Mouse (Mus musculus) brown adipose tissue, adult 24 weeks (tissue): ENCODE measurements around the gene Rec114. TPM values are rescaled to one million over a fixed set of nuclear protein-coding genes. Genes with fewer than 3 reads are reported as not detected.

Source experiments
- H3K27ac ChIP-seq: fragments of 200-500 bp; replicated peaks from 2 replicates; pipeline ENCODE4 v1.5.1; 2012; ENCODE audit warnings: low read depth, mild to moderate bottlenecking, low read length
- H3K4me1 ChIP-seq: fragments of 200-500 bp; 2 replicates; pipeline ENCODE4 v1.6.1; 2012; ENCODE audit warnings: low read length, mixed read lengths; ENCODE audit not compliant: control insufficient read depth, insufficient read depth, insufficient read length
- H3K4me3 ChIP-seq: fragments of 200-500 bp; 2 replicates; pipeline ENCODE4 v1.5.1; 2012; ENCODE audit warnings: low read depth, mild to moderate bottlenecking, low read length, moderate library complexity; ENCODE audit not compliant: insufficient read depth
- polyA plus RNA-seq: library from polyadenylated mRNA; stranded (reverse); fragments of >200 nt; gene quantifications from 2 replicates; pipeline ENCODE4 v1.2.4, GENCODE M21; 2012; ENCODE audit not compliant: missing spikeins, insufficient read depth, insufficient read length

Gene Rec114
- polyA plus RNA-seq, result not detected in 2 replicates

GRCm38 (mm10) chr9:58743702-58744248 is at the start of gene Rec114:
Rec114 (minus strand) TSS chr9:58743964.
- H3K4me3 ChIP-seq, result no peak within 1 kb of the TSS
- H3K4me1 ChIP-seq, result no peaks in the 10 kb centered on the region
- H3K27ac ChIP-seq, result no peak within 1 kb of the TSS

- Histone ChIP-seq H3K4me3 (no peak overlapping the region), H3K27ac (no peak overlapping the region), H3K4me1 (no peaks in the 10 kb centered on the region)
These were observed 45.7 kb upstream of the Rec114 start for GRCm38 (mm10) chr9:58789476-58789875.

- H3K4me3 ChIP-seq, result no peak overlapping the region
- no peaks in the 10 kb centered on the region for H3K4me1 ChIP-seq
- H3K27ac ChIP-seq, result no peak overlapping the region
These were observed 31.6 kb upstream of the Rec114 start for GRCm38 (mm10) chr9:58775363-58775762.

- Histone ChIP-seq H3K4me3 (no peak overlapping the region), H3K4me1 (no peaks in the 10 kb centered on the region)
These were observed 31.0 kb upstream of the Rec114 start for GRCm38 (mm10) chr9:58774761-58775160.

GRCm38 (mm10) chr9:58769943-58770342 is 26.2 kb upstream of the Rec114 start:
- Histone ChIP-seq H3K4me1 (no peaks in the 10 kb centered on the region), H3K27ac (no peak overlapping the region), H3K4me3 (no peak overlapping the region)

More at GRCm38 (mm10) chr9:58774761-58775160, 31.0 kb upstream of the Rec114 start:
- H3K27ac ChIP-seq, result no peak overlapping the region

GRCm38 (mm10) chr9:58766959-58767955 is 23.5 kb upstream of the Rec114 start:
- Histone ChIP-seq H3K27ac (no peak overlapping the region), H3K4me3 (no peak overlapping the region), H3K4me1 (no peaks in the 10 kb centered on the region)

- no peaks in the 10 kb centered on the region for H3K4me1 ChIP-seq
- H3K4me3 ChIP-seq, result no peak overlapping the region
- no peak overlapping the region for H3K27ac ChIP-seq
These were observed 20.6 kb upstream of the Rec114 start for GRCm38 (mm10) chr9:58764354-58764753.

- Histone ChIP-seq H3K4me1 (no peaks in the 10 kb centered on the region), H3K27ac (no peak overlapping the region), H3K4me3 (no peak overlapping the region)
These were observed 19.4 kb upstream of the Rec114 start for GRCm38 (mm10) chr9:58763114-58763513.

GRCm38 (mm10) chr9:58762086-58762485 is 18.3 kb upstream of the Rec114 start:
- no peak overlapping the region for H3K4me3 ChIP-seq
- no peaks in the 10 kb centered on the region for H3K4me1 ChIP-seq
- H3K27ac ChIP-seq, result no peak overlapping the region

- Histone ChIP-seq H3K4me3 (no peak overlapping the region), H3K27ac (no peak overlapping the region), H3K4me1 (no peaks in the 10 kb centered on the region)
These were observed 15.0 kb upstream of the Rec114 start for GRCm38 (mm10) chr9:58758754-58759153.

GRCm38 (mm10) chr9:58756371-58757132 is 12.8 kb upstream of the Rec114 start:
- H3K4me1 ChIP-seq, result no peaks in the 10 kb centered on the region
- H3K27ac ChIP-seq, result no peak overlapping the region
- H3K4me3 ChIP-seq, result no peak overlapping the region

- H3K4me3 ChIP-seq, result no peak overlapping the region
These were observed 9.8 kb upstream of the Rec114 start for GRCm38 (mm10) chr9:58753606-58754005.

GRCm38 (mm10) chr9:58748142-58748541 is 4.4 kb upstream of the Rec114 start:
- no peak overlapping the region for H3K27ac ChIP-seq
- H3K4me1 ChIP-seq, result no peaks in the 10 kb centered on the region
- no peak overlapping the region for H3K4me3 ChIP-seq

More at GRCm38 (mm10) chr9:58753606-58754005, 9.8 kb upstream of the Rec114 start:
- Histone ChIP-seq H3K27ac (no peak overlapping the region), H3K4me1 (no peaks in the 10 kb centered on the region)

GRCm38 (mm10) chr9:58747328-58747755 is 3.6 kb upstream of the Rec114 start:
- Histone ChIP-seq H3K4me1 (no peaks in the 10 kb centered on the region), H3K27ac (no peak overlapping the region), H3K4me3 (no peak overlapping the region)

GRCm38 (mm10) chr9:58742692-58743091 is 1.1 kb downstream of the Rec114 start:
- Histone ChIP-seq H3K27ac (no peak overlapping the region), H3K4me3 (no peak overlapping the region), H3K4me1 (no peaks in the 10 kb centered on the region)
